Mouse (Mus musculus): ENCODE data around the gene Pou2f2. TPM values are rescaled to one million over a fixed set of nuclear protein-coding genes. Genes with fewer than 3 reads are reported as not detected.
"Not testable (repeated sequence)": the region's sequence is repeated elsewhere in the genome, so short reads cannot be mapped to it uniquely, and the experiment has no call there.

Pou2f2 gene
- total RNA-seq, 2 experiments from 2014 or later: 0.19 to 0.50 TPM

GRCm38 (mm10) chr7:25072716-25073390 is 106.7 kb downstream of the Pou2f2 start:
- intact Hi-C loops (cut with DNase I): no loop called here
- peak; percentile 49 to 56 for DNase-seq

DNA sequence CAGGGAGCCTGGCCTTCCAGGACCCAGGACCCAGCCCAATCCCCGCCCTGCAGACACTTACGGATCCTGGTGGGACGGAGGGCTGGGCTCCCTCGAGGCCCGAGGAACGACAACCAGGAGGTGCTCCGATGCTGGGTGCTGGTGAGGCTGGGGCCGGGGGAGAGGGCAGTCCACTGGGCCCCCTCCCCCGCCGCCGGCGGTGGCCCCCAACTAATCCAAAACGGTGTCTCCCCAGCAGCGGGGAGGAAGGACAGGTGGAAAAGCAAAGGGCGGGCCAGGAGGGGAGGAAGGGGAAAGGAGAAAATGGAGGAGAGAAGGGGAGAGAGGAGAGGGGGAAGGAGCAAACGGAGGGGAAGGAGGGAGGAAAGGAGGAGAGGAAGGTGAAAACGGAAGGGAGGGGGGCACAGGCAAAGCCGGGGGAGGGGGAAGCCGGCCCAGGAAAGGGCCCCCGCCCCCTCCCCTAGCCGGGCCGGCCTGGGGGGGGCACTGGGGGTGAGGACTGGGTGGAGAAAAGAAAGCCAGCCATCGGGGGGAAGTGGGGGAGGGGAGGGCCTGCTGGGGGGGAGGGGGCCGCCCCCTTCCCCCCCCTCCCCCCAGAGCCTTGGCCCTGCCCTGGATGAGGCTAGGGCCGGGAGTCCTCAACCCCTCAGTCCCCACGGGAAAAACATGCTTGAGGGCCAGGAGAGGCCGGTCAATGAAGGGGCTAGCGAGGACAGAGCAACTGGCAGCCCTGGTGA is 107.4 kb downstream of the Pou2f2 start, which contains the start of the genes Grik5 and Zfp574:
Grik5 (minus strand) TSS at position 368 of the 737 bp plus-strand sequence.
Zfp574 (plus strand) TSS at position 589 of the 737 bp plus-strand sequence.
- DNase-seq: no peak
- intact Hi-C loops (cut with DNase I): no loop called here

DNA sequence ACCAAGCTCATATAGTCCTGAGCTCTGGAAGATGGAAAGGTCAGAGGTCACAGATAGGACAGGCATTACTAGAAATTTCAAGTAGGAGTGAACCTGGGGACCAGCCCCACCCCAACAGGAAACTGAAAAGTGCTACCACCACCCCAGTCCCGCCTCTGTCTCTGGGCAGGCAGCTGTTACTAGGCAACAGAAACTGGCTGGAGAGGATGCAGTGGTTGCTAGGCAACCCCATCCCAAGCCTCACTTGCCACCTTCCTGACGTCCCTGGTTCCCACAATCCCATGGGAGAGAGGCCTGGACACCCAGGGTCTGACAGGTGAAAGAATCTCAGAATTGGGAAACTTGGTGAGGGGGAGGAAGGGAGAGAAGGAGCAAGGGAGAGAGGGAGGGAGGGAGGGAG is 110.8 kb downstream of the Pou2f2 start:
- intact Hi-C loops (cut with DNase I): no loop called here
- no peak for DNase-seq

DNA sequence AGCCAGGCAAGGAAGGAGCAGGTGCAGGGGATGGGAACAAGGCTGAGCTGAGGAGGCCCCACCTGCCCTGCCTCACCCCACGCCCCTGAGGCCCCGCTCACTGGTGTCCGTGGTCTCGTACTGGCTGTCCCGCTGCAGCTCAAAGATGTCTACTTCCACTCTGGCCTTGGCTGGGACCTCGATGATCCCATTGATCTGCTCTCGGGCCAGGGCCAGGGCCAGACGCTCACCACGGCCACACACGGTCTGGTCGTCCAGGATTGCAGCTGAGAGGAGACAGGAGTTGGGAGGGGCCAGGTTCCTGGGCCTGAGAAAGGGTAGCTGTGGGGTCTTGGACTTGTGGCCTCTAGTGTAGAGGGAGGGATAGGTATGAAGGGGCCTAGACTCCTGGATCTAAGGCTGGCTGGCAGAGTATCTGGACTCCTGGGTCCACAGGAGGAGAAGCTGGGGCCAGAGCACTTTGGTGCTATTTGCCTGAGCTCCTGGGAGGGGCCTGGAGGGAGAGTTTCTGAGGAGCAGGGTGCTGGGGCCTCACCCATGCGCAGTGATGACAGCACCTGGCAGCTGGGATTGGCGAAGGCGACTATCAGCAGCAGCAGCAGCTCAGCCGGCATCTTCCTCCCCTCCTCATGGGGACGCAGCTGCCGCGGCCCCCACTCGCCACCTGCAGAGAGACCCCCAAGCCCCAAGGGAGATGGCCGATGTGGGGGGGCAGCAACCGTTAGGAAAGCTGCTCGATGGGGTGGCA is 111.4 kb downstream of the Pou2f2 start:
- DNase-seq: no peak
- intact Hi-C loops (cut with DNase I): no loop called here

DNA sequence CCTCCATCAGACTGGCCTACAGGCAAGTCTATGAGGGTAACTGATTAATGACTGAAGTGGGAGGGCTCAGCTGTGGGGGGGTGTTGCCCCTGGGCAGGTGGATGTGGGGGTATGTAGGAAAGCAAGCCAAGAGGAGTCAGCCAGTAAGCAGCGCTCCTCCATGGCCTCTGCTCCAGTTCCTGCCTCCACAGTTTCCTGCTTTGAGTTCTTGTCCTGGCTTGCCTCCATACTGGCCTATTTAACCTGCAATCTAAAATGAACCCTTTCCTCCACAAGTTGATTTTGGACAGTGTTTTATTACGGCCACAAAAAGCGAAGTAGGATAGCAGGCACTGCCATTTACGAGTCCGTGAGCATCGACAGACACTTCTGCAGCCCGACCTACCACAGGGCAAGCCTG is 112.2 kb downstream of the Pou2f2 start:
- DNase-seq: no peak
- intact Hi-C loops (cut with DNase I): no loop called here

DNA sequence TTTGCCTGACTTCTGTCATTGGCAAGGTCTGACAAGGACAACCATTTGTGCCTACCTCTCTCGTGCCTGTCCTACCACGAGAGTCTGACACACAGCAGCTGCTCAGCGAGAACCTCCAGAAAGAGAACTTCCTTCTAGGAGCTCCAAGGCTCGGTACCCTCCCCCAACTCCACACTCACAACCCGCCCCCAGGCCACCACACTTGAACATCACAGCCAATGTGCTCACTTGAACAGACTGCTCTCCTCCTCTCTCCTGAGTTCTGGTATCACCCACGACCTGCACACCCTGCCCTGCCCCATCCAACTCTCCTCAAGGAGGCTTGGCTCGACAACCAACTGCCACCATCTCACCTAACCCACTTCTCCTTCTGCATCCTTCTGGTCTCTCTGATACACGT is 115.6 kb downstream of the Pou2f2 start:
- DNase-seq: no peak
- intact Hi-C loops (cut with DNase I): no loop called here

GRCm38 (mm10) chr7:25063346-25063745 is 116.2 kb downstream of the Pou2f2 start:
- DNase-seq: no peak
- intact Hi-C loops (cut with DNase I): no loop called here

- peak; percentile 20 to 31 for DNase-seq
- intact Hi-C loops (cut with DNase I): no loop called here
Measured at GRCm38 (mm10) chr7:25058836-25059235, 120.7 kb downstream of the Pou2f2 start.

GRCm38 (mm10) chr7:25058394-25058793 is 121.1 kb downstream of the Pou2f2 start:
- no peak for DNase-seq
- intact Hi-C loops (cut with DNase I): no loop called here

DNA sequence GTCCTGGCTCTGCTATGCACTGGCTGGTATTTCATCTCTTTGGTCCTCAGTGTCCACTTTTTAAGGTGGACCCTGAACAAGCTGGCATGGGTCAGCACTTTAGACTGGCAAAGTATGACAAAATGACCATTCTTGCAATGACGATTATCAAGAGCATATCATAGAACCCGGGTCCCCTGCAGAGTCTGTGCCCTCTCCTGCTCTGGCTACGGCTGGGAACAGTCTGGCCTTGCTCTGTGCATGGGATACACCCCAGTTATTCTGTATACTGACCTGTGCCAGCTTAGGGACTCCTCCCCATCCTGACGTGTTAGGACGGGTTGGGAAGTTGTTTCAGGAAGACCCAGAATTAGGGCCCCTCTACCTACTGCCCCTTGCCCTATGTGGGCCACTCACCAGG is 121.6 kb downstream of the Pou2f2 start:
- no peak for DNase-seq
- intact Hi-C loops (cut with DNase I): no loop called here

DNA sequence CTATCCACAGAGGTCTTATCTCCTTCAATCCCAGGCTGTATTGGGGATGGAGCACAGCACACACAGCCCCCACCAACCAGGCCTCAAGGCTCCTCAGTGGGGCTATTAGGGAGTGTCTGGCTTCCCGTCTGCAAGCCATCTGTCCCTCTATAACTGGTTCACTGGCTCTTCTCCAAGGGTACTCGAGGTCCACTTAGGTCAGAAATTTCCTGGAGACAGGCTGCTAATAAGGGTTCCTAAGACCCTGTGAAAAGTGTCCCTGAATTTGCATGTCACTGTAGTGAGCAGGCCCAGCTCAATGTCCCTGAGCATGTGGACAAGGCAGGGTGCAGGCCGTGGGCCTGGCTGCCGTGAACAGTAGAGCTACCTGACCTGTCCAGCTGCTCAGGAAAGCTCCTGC is 122.6 kb downstream of the Pou2f2 start:
- DNase-seq: no peak
- intact Hi-C loops (cut with DNase I): no loop called here

DNA sequence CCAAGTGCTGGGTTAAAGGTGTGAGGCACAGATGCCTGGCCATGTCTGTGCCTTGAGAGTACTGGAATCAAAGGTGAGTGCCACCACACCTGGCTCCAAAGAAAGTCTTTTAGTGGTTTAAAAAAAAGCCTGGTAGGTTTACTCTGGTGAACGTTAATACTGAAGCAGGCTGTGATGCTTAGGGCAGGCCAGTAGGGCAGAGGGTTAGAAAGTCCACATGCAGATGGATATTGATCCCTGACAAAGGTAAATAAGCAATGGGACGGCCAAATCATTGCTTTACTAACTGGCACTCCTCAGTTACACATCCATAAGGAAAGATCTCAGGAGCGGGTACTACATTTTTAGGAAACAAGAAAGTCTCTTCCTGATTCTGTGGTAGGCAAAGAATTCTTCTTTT is 126.9 kb downstream of the Pou2f2 start:
- intact Hi-C loops (cut with DNase I): no loop called here

GRCm38 (mm10) chr7:25049295-25049930 is 130.1 kb downstream of the Pou2f2 start:
- intact Hi-C loops (cut with DNase I): no loop called here
- no peak for DNase-seq

More for the DNA sequence above, 126.9 kb downstream of the Pou2f2 start:
- DNase-seq: no peak

DNA sequence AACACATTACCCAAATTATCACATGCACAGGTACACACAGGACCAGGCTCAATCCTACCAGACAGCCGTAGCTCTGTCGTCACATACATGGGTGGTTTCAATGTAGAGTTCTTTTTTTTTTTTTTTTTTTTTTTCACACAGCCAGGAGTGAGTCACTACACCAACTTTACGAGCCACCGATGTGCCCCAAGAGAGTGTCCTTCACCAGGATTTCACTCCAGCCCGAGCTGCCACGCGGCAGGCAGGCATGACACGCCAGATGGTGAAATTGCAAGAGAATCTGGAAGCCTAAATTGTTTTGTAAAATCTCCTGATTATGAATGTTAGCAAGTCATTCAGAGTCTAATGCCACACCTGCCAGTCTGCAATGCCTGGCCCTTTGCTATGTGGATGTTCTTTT is 132.2 kb downstream of the Pou2f2 start:
- intact Hi-C loops (cut with DNase I): no loop called here
- no peak for DNase-seq

GRCm38 (mm10) chr7:25044599-25044998 is 134.9 kb downstream of the Pou2f2 start:
- DNase-seq; intact Hi-C loops (cut with DNase I): not testable (repeated sequence)

DNA sequence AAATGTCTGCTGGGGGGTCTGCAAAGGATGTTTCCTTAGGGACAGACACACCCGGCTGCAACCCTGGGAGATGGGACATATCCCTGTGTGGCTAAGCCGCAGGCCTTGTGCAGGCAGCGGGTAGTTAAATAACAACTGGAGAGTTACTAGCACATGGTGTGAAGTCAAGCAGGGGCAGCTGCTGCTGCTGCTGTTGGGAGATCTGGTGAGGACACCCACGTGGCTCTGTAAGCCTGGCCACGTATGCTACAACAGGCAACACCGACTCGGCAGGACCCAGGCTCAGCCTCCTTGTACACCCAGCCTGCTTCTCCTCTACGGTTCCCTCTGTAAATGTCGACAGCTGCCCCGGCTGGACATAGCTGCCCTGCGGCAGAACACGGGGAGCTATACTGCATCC is 137.6 kb downstream of the Pou2f2 start:
- no peak for DNase-seq
- intact Hi-C loops (cut with DNase I): no loop called here

Small RNA genes lying within 50 kb of the gene (microRNA-seq; reads per million reads assigned to microRNA genes)
- gene Mir6537 (0 to 0.47 reads per million in 2 experiments), gene Mir7048 (0.47 to 0.70 reads per million in 2 experiments)

Other genes with a start within 250 kb of the Pou2f2 start
- not detected for gene Gm4881, start 235.2 kb downstream of the Pou2f2 start, total RNA-seq (2021)
- 100 to 1,000 TPM; 292 to 300 TPM for gene Rabac1, start 207.0 kb downstream of the Pou2f2 start, total RNA-seq (2021)
- gene Atp1a3, start 173.8 kb downstream of the Pou2f2 start, total RNA-seq (2021): under 1 TPM; 0.43 to 0.72 TPM
- 1 to 10 TPM; 9.0 to 9.5 TPM for gene Grik5, start 107.4 kb downstream of the Pou2f2 start, total RNA-seq (2021)
- 10 to 100 TPM; 12.1 to 13.6 TPM for gene Zfp574, start 107.2 kb downstream of the Pou2f2 start, total RNA-seq (2021)
- gene Dedd2, start 40.9 kb upstream of the Pou2f2 start, total RNA-seq (2021): 10 to 100 TPM; 14.2 TPM
- 10 to 100 TPM in 1 of 2 experiments, 1 to 10 TPM in 1; 8.7 to 11.4 TPM for gene Zfp526, start 41.7 kb upstream of the Pou2f2 start, total RNA-seq (2021)
- gene Gsk3a, start 58.1 kb upstream of the Pou2f2 start, total RNA-seq (2021): 10 to 100 TPM; 69.7 to 72.0 TPM
- gene Erf, start 71.0 kb upstream of the Pou2f2 start, total RNA-seq (2021): 10 to 100 TPM; 38.6 to 42.2 TPM
- gene Cic, start 88.0 kb upstream of the Pou2f2 start, total RNA-seq (2021): 10 to 100 TPM; 88.4 to 90.5 TPM
- gene Pafah1b3, start 118.3 kb upstream of the Pou2f2 start, total RNA-seq (2021): 10 to 100 TPM; 12.8 to 16.0 TPM
- gene Prr19, start 121.7 kb upstream of the Pou2f2 start, total RNA-seq (2021): not detected
- gene Tmem145, start 126.4 kb upstream of the Pou2f2 start, total RNA-seq (2021): not detected
- 10 to 100 TPM; 28.8 to 29.9 TPM for gene Megf8, start 137.4 kb upstream of the Pou2f2 start, total RNA-seq (2021)
- not detected for gene Cnfn, start 190.0 kb upstream of the Pou2f2 start, total RNA-seq (2021)
- 10 to 100 TPM; 50.2 to 67.2 TPM for gene Lipe, start 219.0 kb upstream of the Pou2f2 start, total RNA-seq (2021)
- gene Cxcl17, start 233.2 kb upstream of the Pou2f2 start, total RNA-seq (2021): not detected